Mouse (Mus musculus) embryonic facial prominence, embryonic 13.5 days (tissue): ENCODE measurements around the gene Rnf38. TPM values are rescaled to one million over a fixed set of nuclear protein-coding genes. Genes with fewer than 3 reads are reported as not detected.

ENCODE experiments used
- ATAC-seq: fragments of 200-750 bp; cut with Nextera tagmentation; 2 replicates; pipeline ENCODE4 v1.8.0; 2017; ENCODE audit warnings: low read depth; ENCODE audit not compliant: insufficient number of reproducible peaks, insufficient read depth, low FRiP score, low TSS enrichment
- H3K27ac ChIP-seq: fragments of 300-500 bp; sonication (generic); 2 replicates; pipeline ENCODE4 v1.5.1; 2015; ENCODE audit warnings: moderate library complexity, mild to moderate bottlenecking, inconsistent platforms
- H3K27me3 ChIP-seq: fragments of 300-500 bp; sonication (generic); 2 replicates; pipeline ENCODE4 v1.6.1; 2015; ENCODE audit warnings: mild to moderate bottlenecking, inconsistent platforms
- H3K36me3 ChIP-seq: fragments of 300-500 bp; sonication (generic); 2 replicates; pipeline ENCODE4 v1.6.1; 2015; ENCODE audit warnings: mild to moderate bottlenecking, inconsistent platforms
- H3K4me1 ChIP-seq: fragments of 300-500 bp; sonication (generic); 2 replicates; pipeline ENCODE4 v1.6.1; 2015; ENCODE audit warnings: inconsistent platforms
- H3K4me2 ChIP-seq: fragments of 300-500 bp; sonication (generic); 2 replicates; pipeline ENCODE4 v1.6.1; 2015; ENCODE audit warnings: moderate library complexity, mild to moderate bottlenecking, inconsistent platforms
- H3K4me3 ChIP-seq: fragments of 300-500 bp; sonication (generic); 2 replicates; pipeline ENCODE4 v1.5.1; 2015; ENCODE audit warnings: mild to moderate bottlenecking, inconsistent platforms
- H3K9ac ChIP-seq: fragments of 300-500 bp; sonication (generic); 2 replicates; pipeline ENCODE4 v1.6.1; 2015; ENCODE audit warnings: mild to moderate bottlenecking, inconsistent platforms
- H3K9me3 ChIP-seq: fragments of 300-500 bp; sonication (generic); 2 replicates; pipeline ENCODE4 v1.6.1; 2016; ENCODE audit warnings: inconsistent platforms
- WGBS: fragments of 180-500 bp; shearing (Covaris S2); methylation state at CpG from one replicate; pipeline ENCODE4 v1.1.7; 2015; ENCODE audit warnings: mixed read lengths; 5-methylcytosine and 5-hydroxymethylcytosine counted together
- polyA plus RNA-seq: library from polyadenylated mRNA; unstranded; fragments of >200 nt; fragmentation: Nextera tagmentation; extraction: Ambion mirVana; gene quantifications from 2 replicates; pipeline ENCODE4 v1.2.1, GENCODE M21; 2015

Rnf38 gene
- polyA plus RNA-seq, 1 experiment from 2014 or later, result 21.6 TPM

DNA sequence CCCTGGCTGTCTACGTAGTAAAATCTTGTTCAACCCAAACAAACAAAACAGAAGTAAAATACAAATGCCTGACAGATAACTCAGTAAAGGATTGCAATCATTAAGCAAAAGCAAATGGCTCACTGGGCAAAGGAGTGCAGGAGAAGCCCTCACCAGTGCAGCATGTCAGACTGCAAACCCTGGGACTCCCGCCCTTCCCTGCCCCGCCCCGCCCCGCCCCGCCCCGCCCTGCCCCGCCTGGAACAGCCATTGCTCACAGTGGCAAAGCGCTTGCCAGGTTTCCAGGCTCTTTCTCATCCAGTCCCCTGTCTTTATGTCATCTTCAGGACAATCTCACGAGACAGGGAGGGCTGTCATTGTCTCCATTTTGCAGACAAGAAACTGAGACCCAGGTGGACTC is 16.1 kb upstream of the Rnf38 start:
- ATAC-seq, result no peak
- H3K36me3 ChIP-seq, result no peaks in the 10 kb centered on the region
- H3K9ac ChIP-seq, result no peak overlapping the region

DNA sequence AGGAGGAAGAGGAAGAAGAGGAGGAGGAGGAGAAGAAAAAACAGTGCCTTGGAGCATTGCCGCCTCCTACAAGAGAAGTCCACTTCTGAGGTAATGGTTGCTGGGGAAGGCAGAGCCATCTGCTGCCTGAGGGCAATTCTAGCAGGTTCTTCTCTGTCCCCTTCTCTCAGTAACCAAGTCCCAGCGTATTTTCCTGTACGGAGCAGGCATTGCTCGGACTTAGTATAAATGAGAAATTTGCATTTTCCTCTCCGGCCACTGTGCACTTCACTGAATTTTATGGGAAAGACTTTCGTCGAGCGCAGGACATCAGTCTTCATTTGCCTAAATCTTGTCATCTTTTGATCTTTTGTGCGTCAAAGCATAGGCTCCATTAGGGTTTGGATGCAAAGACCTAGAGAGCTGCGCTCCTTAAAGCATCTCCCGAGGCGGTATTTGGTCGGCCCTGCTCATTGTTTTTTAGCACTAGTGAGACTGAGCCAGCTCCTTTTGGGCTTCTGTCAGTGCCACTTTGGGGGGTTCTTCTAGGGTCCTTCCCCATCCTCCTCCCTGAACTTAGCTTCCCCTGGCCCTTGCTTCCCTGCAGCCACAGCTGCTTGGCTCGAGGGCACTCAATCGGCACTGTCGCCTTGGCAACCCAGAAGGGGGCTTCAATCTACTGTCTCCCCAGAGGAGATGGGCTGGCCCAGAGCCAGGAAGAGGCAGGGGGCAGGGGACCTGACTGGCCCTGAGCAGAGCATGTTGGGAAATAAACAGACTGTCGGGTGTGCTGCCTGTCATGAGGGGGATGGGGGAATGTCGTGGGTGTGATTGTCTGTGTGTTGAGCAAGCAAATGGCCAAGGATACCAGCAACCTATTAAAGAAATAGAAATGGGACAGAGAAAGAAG is 13.7 kb upstream of the Rnf38 start:
- 11% methylated on average over 18 of the region's 18 CpGs for WGBS
- peaks cover 12% of the 10 kb centered on the region for H3K4me1 ChIP-seq
- no peaks in the 10 kb centered on the region for H3K9me3 ChIP-seq
- H3K4me2 ChIP-seq, result peak overlapping the region; percentile 27; the same call in 1 of the 2 replicates
- H3K27ac ChIP-seq, result no peak overlapping the region
- H3K4me3 ChIP-seq, result no peak overlapping the region
- H3K36me3 ChIP-seq, result no peaks in the 10 kb centered on the region
- H3K27me3 ChIP-seq, result peaks cover 23% of the 10 kb centered on the region
- no peak overlapping the region for H3K9ac ChIP-seq
- ATAC-seq, result no peak

More for the DNA sequence above, 16.1 kb upstream of the Rnf38 start:
- H3K9me3 ChIP-seq, result no peaks in the 10 kb centered on the region
- peaks cover 34% of the 10 kb centered on the region for H3K27me3 ChIP-seq
- no peak overlapping the region for H3K27ac ChIP-seq
- peak overlapping the region; percentile 33 for H3K4me2 ChIP-seq
- no peak overlapping the region for H3K4me3 ChIP-seq
- peaks cover 12% of the 10 kb centered on the region for H3K4me1 ChIP-seq
- 5% methylated on average over 10 of the region's 10 CpGs for WGBS

DNA sequence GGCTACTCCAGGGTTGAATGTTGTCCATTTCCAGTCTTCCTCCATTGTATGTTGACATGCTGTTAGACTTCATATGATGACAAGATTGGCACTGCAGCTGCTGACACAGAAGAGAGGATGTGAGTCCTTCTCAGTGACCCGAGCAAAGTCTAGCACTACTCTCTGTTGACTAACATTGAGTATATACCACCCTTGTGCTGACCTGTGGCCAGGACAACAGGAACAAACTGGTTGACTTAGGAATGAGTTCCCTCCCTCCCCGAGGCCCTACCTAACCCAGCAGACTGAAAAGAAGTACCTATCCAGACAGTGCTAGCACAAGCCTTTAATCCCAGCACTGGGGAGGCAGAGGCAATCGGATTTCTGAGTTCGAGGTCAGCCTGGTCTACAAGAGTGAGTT is 12.7 kb upstream of the Rnf38 start:
- Histone ChIP-seq H3K27me3 (peaks cover 18% of the 10 kb centered on the region), H3K27ac (no peak overlapping the region), H3K9ac (no peak overlapping the region), H3K4me3 (no peak overlapping the region), H3K4me1 (peaks cover 12% of the 10 kb centered on the region), H3K36me3 (no peaks in the 10 kb centered on the region), H3K4me2 (no peak overlapping the region), H3K9me3 (no peaks in the 10 kb centered on the region)
- no peak for ATAC-seq
- WGBS, result 85% methylated on average over 4 of the region's 4 CpGs

DNA sequence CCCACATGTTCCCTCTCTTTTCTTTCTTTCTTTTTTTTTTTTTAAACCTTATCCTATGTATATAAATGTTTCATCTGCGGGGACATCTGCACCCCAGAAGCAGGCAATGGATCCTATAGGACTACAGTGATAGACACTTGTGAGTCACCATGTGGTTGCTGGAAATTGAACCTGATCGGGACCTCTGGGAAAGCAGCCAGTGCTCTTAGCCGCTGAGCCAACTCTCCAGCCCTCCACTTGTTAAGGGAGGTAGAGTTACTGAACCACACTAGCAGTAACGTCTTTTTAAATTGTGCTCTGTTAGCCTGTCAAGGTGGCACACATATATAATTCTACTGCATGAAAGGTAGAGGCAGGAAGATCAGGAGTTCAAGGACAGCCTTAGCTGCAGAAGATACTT is 8.0 kb upstream of the Rnf38 start:
- H3K4me1 ChIP-seq, result no peaks in the 10 kb centered on the region
- H3K27me3 ChIP-seq, result no peaks in the 10 kb centered on the region
- H3K36me3 ChIP-seq, result no peaks in the 10 kb centered on the region
- 65% methylated on average over 4 of the region's 4 CpGs for WGBS
- no peak overlapping the region for H3K27ac ChIP-seq
- H3K9me3 ChIP-seq, result no peaks in the 10 kb centered on the region
- H3K9ac ChIP-seq, result no peak overlapping the region
- no peak overlapping the region for H3K4me2 ChIP-seq
- H3K4me3 ChIP-seq, result no peak overlapping the region
- no peak for ATAC-seq

DNA sequence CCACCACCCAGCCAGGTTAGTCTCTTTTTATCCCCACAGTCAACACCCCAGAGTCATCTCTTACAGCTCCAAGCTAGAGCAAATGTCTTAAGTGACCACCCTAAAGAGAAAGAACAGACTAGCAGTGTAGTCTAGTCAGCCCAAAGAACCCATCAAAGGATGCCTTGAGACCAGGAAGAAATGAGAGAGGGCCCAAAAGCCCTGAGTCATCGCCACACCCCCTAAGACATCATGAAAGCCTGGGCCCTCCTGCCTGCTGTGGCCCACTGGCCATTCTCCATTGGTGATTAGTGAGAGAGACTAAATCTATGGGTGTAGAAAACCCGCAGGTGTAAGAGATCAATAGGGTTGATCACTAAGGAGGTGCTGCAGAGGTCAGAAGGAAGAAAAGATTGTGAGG is 2.4 kb upstream of the Rnf38 start:
- WGBS, result 72% methylated on average over 2 of the region's 2 CpGs
- no peaks in the 10 kb centered on the region for H3K27me3 ChIP-seq
- no peak for ATAC-seq
- no peaks in the 10 kb centered on the region for H3K36me3 ChIP-seq
- H3K4me1 ChIP-seq, result peaks cover 20% of the 10 kb centered on the region
- no peak overlapping the region for H3K4me2 ChIP-seq
- H3K9me3 ChIP-seq, result no peaks in the 10 kb centered on the region
- H3K9ac ChIP-seq, result no peak overlapping the region
- no peak overlapping the region for H3K4me3 ChIP-seq
- no peak overlapping the region for H3K27ac ChIP-seq

DNA sequence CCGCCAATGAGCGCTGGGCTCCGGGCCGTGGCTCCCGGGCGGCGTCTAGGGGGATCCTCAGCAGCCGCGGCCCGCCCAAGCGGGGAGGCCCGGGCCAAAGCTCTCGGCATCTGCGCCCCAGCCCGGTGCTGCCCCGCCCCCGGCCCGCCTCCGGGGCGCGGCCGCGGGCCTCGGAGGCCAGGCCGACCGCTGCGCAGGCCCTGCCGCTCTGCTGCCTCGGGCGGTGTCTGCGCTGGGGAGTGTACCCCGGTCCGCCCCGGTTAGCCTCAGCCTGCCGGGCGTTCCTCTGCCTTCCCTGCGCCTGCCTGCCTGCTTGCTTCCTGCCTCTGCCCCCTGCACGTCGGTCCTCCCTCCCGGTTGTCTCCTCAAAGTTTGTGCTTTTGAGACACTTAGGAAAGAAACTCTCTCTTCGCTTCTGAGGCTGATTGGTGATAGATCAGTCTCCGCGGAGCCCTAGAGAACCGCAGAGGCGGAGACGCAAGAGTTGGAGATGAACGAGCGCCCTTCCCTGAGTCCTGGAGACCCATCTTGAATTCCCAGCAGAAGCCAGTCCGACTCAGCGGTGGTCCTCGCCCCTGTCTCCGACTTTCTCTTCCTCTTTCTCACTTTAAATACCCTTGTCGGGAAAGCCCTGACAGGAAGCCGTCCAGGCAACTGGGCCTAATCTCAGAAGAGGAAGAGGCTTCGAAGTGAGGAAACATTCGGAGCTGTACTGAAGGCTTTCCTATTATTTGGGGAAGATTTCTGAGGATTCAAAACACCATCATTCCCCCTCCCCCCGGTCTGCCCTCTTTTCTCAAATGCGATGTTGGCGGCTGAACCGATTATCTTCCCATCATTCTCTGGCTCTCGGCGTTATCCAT is 646 bp upstream of the Rnf38 start:
- ATAC-seq, result peak; percentile 97
- Histone ChIP-seq H3K27ac (peak overlapping the region; percentile 96), H3K9ac (peak overlapping the region; percentile 87), H3K9me3 (no peaks in the 10 kb centered on the region), H3K4me3 (peak overlapping the region; percentile 78), H3K27me3 (no peaks in the 10 kb centered on the region), H3K4me2 (peak overlapping the region; percentile 78), H3K4me1 (peaks cover 25% of the 10 kb centered on the region), H3K36me3 (no peaks in the 10 kb centered on the region)
- WGBS, result under 1% methylated on average over 49 of the region's 62 CpGs

DNA sequence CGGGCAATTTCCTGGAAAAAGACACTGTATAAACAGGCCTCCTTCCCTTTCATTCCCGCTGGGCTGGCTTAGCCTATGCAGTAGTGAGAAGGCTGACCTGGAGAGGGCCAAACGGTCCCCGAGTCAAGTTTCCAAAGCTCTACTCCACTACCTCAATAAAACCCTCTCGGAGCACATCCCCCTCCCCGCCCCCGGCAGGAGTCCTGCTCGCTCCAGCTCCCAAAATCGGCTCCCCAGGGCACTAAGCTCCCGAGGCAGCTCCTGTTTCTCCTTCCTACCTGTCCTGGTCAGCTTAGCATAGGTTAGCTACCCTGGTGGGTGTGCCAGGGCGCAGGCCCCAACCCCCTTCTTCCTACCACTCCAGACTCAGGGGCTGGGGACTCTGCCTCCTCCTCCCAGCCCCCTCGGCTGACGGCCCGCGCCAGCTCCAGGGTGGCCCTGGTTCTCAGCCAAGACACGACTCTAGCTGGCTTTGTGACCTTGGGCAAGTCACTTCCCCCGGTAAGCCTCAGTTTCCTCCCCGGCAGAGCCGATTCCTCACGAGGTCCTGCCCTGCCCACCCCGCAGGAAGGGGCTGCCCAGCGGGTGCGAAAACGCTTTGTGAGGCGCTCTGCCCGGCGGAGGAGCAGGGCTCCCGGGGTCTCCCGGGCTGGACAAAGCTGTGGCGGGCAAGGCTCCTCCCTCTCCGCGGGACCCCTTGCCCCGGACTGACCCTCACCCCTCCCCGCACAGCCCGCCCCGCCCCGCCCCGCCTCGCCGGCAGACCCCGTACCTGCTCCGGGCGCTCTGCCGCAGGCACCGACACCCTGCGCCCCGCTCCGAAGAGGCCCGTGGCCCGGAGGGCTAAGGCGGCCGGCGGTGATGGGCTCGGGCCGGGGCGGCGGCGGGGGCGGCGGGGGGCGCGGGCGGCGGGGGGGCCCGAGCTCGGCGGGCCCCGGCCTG is 547 bp downstream of the Rnf38 start:
- WGBS, result under 1% methylated on average over 43 of the region's 68 CpGs
- H3K9ac ChIP-seq, result peak overlapping the region; percentile 87
- no peaks in the 10 kb centered on the region for H3K36me3 ChIP-seq
- H3K4me1 ChIP-seq, result peaks cover 36% of the 10 kb centered on the region
- H3K27me3 ChIP-seq, result no peaks in the 10 kb centered on the region
- peak; percentile 44; the same call in 1 of the 2 replicates for ATAC-seq
- H3K4me2 ChIP-seq, result peak overlapping the region; percentile 78
- peak overlapping the region; percentile 78 for H3K4me3 ChIP-seq
- no peaks in the 10 kb centered on the region for H3K9me3 ChIP-seq
- H3K27ac ChIP-seq, result peak overlapping the region; percentile 96

DNA sequence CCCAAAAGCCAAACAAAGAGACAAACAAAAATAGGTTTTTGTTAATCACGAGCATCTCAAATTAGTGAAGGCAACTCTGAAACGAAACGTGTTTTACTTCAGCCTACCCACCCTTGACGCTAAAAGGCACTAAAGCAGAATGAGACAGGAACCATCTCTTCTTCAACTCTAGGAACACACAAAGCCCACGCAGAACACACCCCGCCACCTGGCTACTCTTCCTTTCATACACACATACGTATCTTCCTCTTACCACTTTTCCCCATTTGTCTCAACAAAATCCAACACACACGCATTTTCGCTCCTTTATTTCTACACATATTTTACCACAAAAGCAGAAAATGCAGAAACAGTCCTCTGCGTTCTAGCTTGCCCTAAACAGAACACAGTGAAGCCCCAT is 8.5 kb downstream of the Rnf38 start:
- WGBS, result 82% methylated on average over 10 of the region's 10 CpGs
- Histone ChIP-seq H3K4me1 (peaks cover 40% of the 10 kb centered on the region), H3K4me3 (no peak overlapping the region), H3K27me3 (no peaks in the 10 kb centered on the region), H3K27ac (0 out of 2 replicates have a peak overlapping the region, but pooled peaks have one; percentile 69), H3K9ac (no peak overlapping the region), H3K4me2 (no peak overlapping the region), H3K36me3 (no peaks in the 10 kb centered on the region), H3K9me3 (no peaks in the 10 kb centered on the region)
- no peak for ATAC-seq

DNA sequence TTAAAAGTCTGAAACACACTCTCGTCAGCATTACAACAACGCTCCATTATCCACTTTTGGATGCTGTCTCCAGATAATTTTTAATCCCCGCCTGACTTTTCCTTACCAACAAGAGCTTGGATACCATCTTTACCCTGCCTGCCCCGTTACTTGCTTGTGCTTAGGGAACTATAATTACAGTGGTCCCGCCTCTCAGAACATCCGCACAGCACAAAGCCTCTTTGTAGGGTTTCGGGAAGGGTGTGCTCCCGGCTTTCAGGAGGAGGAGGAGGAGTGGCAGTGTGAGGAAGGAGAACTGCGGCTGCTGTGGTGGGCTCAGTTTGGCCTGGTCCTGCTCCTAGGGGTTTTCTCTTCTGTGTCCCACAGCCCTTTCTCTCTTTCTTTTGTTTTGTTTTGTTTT is 9.4 kb downstream of the Rnf38 start:
- ATAC-seq, result no peak
- Histone ChIP-seq H3K36me3 (no peaks in the 10 kb centered on the region), H3K9ac (0 out of 2 replicates have a peak overlapping the region, but pooled peaks have one; percentile 17), H3K4me2 (peak overlapping the region; percentile 29), H3K27ac (peak overlapping the region; percentile 17; the same call in 1 of the 2 replicates), H3K9me3 (no peaks in the 10 kb centered on the region), H3K4me3 (no peak overlapping the region), H3K4me1 (peaks cover 35% of the 10 kb centered on the region), H3K27me3 (no peaks in the 10 kb centered on the region)
- 18% methylated on average over 9 of the region's 9 CpGs for WGBS

DNA sequence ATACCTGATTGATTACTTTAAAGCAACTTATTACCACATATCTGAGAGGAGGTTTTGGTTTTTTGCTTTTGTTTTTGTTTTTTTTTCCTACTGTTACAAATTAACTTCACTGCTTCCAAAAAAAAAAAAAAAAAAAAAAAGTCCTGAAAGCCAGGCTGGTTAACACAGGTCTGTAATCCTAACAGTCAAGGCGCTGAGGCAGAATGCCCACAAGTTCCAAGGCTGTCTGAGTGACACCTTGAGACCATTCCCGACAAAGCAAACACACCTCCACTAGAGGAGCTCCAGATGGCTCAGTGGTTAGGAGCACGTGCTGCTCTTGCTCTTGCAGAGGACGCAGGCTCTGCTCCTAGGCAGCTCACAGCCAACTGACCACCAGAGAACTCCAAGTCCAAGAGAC is 10.1 kb downstream of the Rnf38 start:
- peaks cover 28% of the 10 kb centered on the region for H3K4me1 ChIP-seq
- H3K27me3 ChIP-seq, result no peaks in the 10 kb centered on the region
- ATAC-seq, result no peak
- no peaks in the 10 kb centered on the region for H3K36me3 ChIP-seq
- H3K4me3 ChIP-seq, result no peak overlapping the region
- H3K4me2 ChIP-seq, result no peak overlapping the region
- H3K9ac ChIP-seq, result no peak overlapping the region
- 52% methylated on average over 4 of the region's 4 CpGs for WGBS
- H3K9me3 ChIP-seq, result no peaks in the 10 kb centered on the region
- no peak overlapping the region for H3K27ac ChIP-seq
